Mouse (Mus musculus) MEL-GATA-1-ER (cell line): ENCODE data around the gene Ccdc73.
"Not testable (repeated sequence)": the region's sequence is repeated elsewhere in the genome, so short reads cannot be mapped to it uniquely, and the experiment has no call there.

Experiments used
- DNase-seq: peaks from one replicate; pipeline ENCODE4 v3.0.0-alpha.2; 2012; ENCODE audit warnings: low read depth; ENCODE audit errors: extremely low read depth

The Ccdc73 gene

DNA sequence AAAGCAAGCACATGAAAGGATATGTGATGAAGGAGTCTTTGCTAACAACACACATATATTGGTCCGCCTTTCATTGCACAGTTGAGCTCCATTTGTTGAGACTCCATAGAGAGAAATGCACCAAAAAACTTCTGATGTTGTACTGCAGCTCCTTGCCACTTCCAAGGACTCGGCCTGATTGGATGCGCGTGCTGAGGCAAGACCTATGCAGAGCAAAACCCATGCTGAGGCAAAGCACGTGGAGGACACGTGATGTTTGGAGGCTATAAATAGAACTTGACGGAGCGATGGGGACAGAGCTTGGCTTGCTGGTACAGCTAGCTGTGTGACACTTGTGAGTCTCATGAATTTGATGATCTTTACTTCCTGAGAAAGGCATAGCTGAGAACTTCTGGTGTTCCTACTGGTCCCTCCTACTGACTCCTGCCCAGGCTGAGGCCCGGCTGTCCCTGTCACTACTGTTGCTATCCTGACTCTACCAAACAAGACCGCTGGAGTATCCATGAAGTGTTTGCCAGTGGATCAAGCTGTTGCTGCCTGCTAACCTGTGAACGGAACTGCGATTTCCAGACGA lies at the start of gene Ccdc73:
Gene Ccdc73, plus strand, starts transcription at position 524 of the 574 bp plus-strand sequence.
- DNase-seq: no peak

GRCm38 (mm10) chr2:104818763-104819162 lies 48.8 kb upstream of the Ccdc73 start:
- not testable (repeated sequence) for DNase-seq

DNA sequence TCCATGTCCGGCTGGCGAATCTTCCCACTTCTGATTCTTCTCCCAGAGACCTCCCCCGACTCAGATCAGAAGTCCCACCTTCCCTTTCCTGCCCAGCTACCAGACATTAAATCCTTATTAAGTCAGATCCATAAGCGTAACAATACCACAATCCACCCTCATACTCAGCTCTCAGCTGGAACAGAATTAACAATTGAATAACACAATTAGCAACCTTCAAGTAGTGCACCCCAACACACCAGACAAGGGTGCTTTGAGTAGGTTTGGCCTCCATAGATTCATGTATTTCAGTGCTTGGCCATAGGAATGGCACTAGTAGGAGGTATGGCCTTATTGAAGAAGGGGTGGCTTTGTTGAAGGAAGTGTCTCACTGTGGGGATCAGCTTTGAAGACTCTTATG lies 41.4 kb upstream of the Ccdc73 start:
- DNase-seq: no peak

GRCm38 (mm10) chr2:104832486-104832885 lies 35.1 kb upstream of the Ccdc73 start:
- DNase-seq: no peak

DNA sequence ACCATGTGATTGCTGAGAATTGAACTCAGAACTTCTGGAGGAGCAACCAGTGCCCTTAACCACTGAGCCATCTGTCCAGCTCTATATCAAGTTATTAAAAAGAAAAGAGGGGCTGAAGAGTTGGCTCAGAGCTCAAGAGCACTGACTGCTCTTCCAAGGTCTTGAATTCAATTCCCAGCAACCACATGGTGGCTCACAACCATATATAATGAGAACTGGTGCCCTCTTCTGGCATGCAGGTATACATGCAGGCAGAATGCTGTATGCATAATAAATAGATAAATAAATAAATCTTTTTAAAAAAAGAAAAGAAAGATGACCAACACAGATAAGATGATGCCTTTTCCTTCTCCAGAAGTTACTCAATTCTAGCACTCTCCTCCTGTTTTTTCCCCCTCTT lies 26.6 kb upstream of the Ccdc73 start:
- no peak for DNase-seq

DNA sequence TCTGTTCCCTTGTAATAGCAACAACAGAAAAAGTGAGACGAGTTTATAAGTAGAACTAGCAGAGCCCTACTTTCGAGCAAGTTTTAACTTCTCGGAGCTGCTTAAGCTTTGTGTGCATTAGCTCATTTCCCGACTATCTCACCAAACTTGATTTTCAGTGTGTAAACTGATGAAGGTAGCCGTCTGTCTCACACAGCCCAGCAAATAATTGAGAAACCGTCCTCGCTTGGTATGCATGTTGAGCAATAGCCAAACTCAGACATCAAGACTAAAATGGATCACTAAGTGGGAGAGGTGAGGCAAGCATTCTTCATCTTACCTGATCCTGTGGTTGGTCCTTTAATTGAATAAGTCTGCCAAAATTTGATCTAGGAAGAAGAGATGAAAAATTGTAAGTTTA lies 25.9 kb upstream of the Ccdc73 start:
- no peak for DNase-seq

- DNase-seq: no peak
Observed at GRCm38 (mm10) chr2:104842559-104842958, 25.0 kb upstream of the Ccdc73 start.

DNA sequence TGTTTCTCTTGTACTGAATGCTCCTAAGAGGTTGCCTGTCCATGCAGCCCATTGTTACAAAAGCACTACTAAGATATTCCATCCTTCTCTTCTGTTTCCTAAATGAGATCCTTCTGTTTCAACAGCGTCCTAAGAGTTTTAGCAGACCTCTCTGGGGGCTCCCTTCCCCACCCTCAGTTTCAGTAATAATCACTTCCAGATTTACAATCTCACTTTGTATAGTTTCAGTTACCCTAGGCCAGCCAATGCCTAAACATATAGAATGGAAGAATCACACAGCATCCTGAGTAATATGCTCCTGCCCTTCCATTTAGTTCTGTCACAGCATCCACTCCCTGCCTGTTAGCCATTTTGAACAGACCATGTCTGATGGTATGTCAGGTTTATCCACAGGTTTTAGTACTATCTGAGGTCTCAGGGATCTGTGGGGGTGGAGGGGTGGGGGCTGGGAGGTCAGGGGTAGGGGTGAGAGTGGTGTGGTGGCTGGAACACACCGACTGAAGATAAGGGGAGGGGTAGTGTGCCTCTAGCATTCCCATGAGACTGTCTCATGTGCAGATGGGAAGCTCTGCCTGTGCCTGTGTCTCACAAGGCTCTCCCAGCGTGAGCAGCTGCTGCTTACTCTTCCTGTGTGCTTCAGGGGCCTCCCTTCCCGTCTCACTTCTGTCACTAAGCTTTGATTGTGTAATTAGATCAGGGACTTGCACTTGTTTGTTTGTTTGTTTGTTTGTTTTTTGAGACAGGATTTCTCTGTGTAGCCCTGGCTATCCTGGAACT lies 20.8 kb upstream of the Ccdc73 start:
- DNase-seq: no peak

DNA sequence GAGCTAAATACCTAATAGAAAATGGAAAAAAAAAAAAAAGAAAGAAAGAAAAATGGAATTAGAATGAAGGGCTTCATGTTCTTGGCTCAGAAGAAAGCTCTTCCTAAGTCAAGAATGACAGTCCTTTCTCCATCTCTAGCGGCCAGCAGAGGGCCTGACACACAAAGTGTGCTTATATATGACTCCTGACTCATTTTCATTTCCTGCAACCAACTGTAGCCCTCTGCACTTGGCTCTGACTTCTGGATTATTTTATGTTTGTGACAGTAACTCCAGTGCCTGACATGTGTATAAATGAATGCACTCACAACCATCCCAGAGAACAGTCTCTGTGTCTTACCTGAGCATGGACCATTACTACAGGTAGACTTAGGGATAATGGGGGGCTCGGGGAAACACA lies 20.0 kb upstream of the Ccdc73 start:
- DNase-seq: no peak

DNA sequence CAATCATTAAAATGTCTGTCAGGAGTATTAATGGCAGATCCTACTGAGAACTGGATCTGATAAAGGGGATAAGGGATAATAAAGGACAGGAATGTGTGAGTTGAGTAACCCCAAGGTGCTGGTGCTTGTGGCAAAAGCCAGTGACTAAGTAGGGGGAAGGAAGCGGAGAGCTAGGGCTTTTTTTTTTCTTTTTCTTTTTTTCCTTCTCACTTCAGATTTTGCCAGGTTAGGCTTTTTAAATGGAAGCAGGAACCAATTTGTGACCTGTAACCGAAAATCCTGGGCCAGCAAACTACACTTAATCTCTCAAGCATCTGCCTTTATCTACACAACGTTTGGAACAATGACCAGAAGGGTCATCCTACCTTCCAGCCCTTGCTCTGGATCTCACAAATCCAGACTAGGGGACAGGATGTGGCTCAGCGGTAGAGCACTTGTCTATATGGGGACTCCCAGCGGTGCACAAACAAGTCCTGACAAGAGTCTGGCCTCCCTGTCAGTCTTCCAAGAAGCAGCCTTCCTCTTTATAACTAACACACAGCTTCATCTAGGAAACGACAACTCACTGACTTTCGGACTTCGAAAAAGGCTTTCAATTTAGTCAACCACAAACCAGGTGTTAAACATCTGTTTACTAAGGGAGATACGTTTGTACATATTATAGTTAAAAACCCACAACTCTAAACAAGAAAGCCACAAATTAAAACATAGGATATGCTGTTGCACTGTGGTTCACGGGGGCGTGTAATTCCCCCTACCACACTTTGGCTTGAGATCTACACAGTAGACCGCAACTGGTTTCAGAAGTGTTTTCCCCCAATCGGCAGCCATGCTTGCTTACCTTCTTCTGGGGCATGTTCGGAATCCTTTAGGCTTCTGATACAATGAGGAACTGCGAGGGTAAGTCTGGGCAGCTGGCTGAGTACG lies 19.1 kb upstream of the Ccdc73 start:
- no peak for DNase-seq

DNA sequence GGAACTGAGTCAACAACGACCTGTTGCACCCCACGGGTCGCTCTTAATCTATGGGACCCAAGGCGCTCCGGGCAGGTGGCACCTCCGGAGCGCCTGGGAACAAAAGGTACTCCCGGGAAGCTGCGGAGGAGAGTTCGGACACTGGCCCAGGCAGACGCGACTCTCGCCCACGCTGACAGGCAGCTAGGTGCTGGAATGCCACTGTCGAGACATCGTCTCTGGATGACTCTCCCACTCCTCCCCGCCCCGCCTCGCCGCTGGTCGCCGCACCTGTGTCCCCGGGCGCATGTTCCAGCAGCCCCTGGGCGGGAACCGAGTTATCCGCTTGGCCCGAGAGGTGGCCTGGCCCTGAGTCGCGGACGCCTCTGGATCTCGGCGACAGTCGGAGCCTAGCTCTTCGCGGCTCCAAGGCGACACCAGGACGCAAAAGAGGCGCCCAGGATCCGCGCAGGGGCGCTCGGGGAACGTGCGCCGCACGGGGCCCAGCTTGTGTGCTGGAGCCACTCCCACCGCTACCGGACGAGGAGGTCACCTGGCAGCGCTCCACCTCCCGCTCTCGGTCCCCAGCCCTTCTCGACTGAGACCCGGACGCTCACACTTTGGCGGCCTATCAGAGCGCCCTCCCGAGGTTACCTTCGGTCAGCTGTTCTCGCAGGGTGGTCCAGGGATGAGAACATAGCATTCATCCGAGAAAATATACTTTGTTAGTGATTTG lies 18.2 kb upstream of the Ccdc73 start, which contains the start of gene Prrg4:
Gene Prrg4, minus strand, starts transcription at position 601 of the 715 bp plus-strand sequence.
- no peak for DNase-seq

GRCm38 (mm10) chr2:104849991-104850359 lies 17.6 kb upstream of the Ccdc73 start:
- no peak for DNase-seq

GRCm38 (mm10) chr2:104851686-104852085 lies 15.9 kb upstream of the Ccdc73 start:
- DNase-seq: no peak

DNA sequence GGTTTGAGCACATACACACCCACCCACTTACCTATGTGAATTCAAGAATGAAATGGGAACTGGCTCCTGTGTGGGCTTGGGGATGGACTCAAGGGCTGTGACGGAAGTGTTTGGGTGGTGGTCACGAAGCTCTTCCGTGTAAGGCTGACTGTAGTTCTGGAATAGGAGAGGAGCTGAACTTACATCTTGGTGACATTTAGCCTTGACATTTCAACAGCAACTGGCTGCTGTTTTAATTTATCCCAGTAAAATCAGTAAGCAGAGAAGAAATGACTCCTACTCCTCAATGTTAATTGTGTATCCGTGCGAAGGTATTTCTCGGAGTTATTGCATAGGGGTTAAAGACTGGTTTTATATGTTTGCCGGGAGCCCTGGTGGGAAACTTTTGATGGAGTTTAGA lies 15.1 kb upstream of the Ccdc73 start:
- no peak for DNase-seq

DNA sequence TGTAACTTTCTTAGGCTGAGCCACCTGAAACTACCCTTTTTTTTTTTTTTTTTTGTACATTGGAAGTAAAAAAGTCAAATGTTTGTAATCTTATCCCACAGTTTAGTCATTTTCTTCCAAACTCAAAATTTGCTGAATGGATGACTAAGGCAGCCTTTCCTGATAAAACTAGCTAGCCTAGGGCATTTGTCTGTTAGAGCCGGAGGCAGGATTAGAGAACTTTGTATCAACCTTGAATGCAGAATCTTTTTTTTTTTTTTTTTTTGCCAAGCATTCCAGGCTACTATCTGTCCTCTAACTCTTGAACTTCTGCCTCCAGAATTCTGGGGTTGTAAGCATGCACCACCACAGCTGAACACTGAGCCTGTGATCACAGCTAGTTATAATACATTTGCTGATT lies 12.8 kb upstream of the Ccdc73 start:
- DNase-seq: no peak

GRCm38 (mm10) chr2:104855732-104856131 lies 11.9 kb upstream of the Ccdc73 start:
- no peak for DNase-seq

- DNase-seq: no peak
Observed at GRCm38 (mm10) chr2:104856218-104856617, 11.4 kb upstream of the Ccdc73 start.

GRCm38 (mm10) chr2:104858083-104858482 lies 9.5 kb upstream of the Ccdc73 start:
- not testable (repeated sequence) for DNase-seq

DNA sequence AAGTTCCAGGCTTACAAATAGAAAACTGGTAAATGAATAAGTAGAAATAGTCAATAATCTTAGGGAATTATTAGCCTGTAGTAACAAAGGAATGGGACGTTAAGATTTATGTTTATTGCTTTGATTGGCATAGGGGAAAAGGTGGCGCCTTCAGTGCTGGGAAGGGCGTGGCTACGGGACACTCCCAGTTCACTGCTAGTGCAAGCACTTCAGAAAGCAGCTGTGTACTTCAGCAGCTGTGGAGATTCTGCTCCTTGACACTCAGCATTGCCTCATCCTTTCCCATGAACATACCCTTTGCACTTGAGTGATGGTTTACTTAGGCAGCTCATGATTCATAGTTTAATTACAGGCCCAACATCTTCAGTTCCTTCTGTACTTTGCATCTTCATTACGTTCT lies 8.5 kb upstream of the Ccdc73 start:
- no peak for DNase-seq

- DNase-seq: no peak
Observed at GRCm38 (mm10) chr2:104860426-104860825, 7.2 kb upstream of the Ccdc73 start.

DNA sequence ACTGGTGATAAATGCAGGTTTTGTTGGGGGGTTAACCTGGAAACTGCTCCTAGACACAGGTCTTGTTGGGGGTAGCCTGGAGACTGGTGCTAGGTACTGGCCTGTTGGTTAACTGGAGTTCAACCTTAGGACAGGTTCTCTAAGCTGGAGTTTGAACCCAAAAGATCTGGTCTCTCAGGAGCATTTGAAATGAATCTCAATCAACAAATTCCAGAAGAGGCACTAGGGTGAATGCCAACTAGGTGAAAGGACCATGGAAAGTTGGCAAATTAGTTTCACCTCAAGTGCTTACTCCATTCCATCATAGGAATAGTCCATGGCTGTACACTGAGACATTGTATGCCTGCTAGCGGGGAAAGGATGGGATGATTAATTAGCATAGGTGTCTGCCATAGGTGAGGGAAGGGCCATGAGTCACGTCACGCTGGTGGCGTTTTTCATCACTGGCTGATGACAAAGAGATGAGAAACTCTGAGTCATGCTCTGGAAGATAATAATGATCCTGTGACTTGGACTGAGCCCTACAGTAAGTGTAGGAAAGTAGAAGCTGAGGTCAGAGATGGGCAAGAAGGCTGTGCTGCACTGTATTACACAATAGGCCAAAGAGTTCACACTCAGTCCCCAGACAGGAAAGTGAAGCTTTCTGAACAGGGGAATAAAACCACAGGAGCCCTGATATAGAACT lies 3.3 kb upstream of the Ccdc73 start:
- no peak for DNase-seq
